Mouse (Mus musculus): ENCODE measurements at regions not wholly inside any gene's neighbourhood (a gene's known extent, or its start where the extent isn't known, plus 50 kb on each side); places are given as distances from the start of the nearest gene placed in this dataset.

DNA sequence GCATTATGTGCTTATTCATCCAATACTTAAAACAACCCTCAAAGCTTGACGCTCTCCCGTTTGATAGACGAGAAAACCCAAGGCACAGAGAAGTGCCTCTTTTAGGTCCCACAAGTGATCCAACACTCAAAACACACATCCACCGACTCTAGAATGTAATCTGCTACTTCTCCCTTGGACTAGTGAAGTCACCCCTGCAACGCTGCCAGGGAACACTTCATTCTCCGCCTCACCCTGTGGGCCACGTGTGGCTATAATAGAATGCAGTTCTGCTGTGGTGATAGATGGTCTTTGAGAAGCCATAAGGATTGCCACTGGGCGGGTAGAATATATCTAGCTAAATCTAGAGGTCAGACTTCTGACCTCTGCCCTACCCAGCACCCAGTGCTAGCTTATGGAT, 57.0 kb upstream of the Kdm7a start:
- H3K4me3 ChIP-seq (ENCODE audit: insufficient read depth in 1 of 2, low read depth in 1 of 2, low read length in 2 of 2, poor library complexity in 1 of 2, severe bottlenecking in 1 of 2) = no peak overlapping the region
- H3K9ac ChIP-seq (ENCODE audit: insufficient read depth, low read depth, low read length, poor library complexity, severe bottlenecking) = no peak overlapping the region
- no peaks in the 10 kb centered on the region for H3K36me3 ChIP-seq (ENCODE audit: control insufficient read depth, insufficient read depth, low read length, poor library complexity, severe bottlenecking)
- no peaks in the 10 kb centered on the region for H3K9me3 ChIP-seq (ENCODE audit: control insufficient read depth, insufficient read depth, low read depth, low read length)
- TF ChIP-seq ZNF384 (IDR thresholded peaks at IDR 0.05; ENCODE audit: low read depth, low read length) (no peak), MAFK (IDR thresholded peaks at IDR 0.05; ENCODE audit: insufficient read depth, low read depth, low read length) (no peak), ZC3H11A (IDR thresholded peaks at IDR 0.05; ENCODE audit: borderline replicate concordance, low read depth, low read length) (no peak), CHD2 (IDR thresholded peaks at IDR 0.05; ENCODE audit: low read depth, low read length) (no peak), HCFC1 (IDR thresholded peaks at IDR 0.05; ENCODE audit: borderline replicate concordance, insufficient read depth, low read length) (no peak)
- in situ Hi-C loops (cut with MboI; ENCODE audit: low sequenced_read_pairs in 2 of 2, unreplicated experiment in 2 of 2) = no loop called here
- H3K4me1 ChIP-seq (ENCODE audit: control insufficient read depth in 2 of 2, insufficient read depth in 2 of 2, low read length in 2 of 2, poor library complexity in 1 of 2) = peaks cover 8 to 22% of the 10 kb centered on the region in 2 experiments; a peak in 3 of 4 replicates
- no peak overlapping the region for H3K27ac ChIP-seq (ENCODE audit: insufficient read depth, low read depth, low read length, poor library complexity, severe bottlenecking)
- no peak for DNase-seq (ENCODE audit: low read depth, low spot score)

DNA sequence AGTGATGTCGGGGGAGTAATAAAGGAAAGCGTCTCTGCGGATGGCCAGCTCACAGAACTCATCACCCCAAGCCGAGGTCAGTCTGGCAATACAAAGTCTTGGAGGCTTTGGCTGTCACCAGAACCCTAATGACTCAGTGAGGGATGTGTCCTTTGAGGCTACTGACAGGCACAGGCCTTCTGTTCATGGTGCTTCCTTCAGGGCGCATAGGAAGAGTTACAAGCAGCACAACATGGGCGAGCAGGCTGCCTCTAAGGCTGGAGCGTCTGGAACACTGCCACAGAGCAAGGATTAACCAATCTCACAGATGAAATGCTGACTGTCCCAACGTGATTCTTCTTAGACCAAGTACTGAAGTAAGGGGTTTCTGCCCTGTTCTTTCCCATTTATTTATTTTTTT, 55.4 kb upstream of the Kdm7a start:
- in situ Hi-C loops (cut with MboI; ENCODE audit: low sequenced_read_pairs in 2 of 2, unreplicated experiment in 2 of 2) = no loop called here
- Histone ChIP-seq H3K4me1 (ENCODE audit: control insufficient read depth in 2 of 2, insufficient read depth in 2 of 2, low read length in 2 of 2, poor library complexity in 1 of 2) (peaks cover 8 to 23% of the 10 kb centered on the region in 2 experiments; a peak in 3 of 4 replicates), H3K9me3 (ENCODE audit: control insufficient read depth, insufficient read depth, low read depth, low read length) (no peaks in the 10 kb centered on the region), H3K4me3 (ENCODE audit: insufficient read depth in 1 of 2, low read depth in 1 of 2, low read length in 2 of 2, poor library complexity in 1 of 2, severe bottlenecking in 1 of 2) (no peak overlapping the region), H3K36me3 (ENCODE audit: control insufficient read depth, insufficient read depth, low read length, poor library complexity, severe bottlenecking) (no peaks in the 10 kb centered on the region), H3K27ac (ENCODE audit: insufficient read depth, low read depth, low read length, poor library complexity, severe bottlenecking) (no peak overlapping the region), H3K9ac (ENCODE audit: insufficient read depth, low read depth, low read length, poor library complexity, severe bottlenecking) (no peak overlapping the region)
- DNase-seq (ENCODE audit: low read depth, low spot score) = no peak
- TF ChIP-seq CHD2 (IDR thresholded peaks at IDR 0.05; ENCODE audit: low read depth, low read length) (no peak), MAFK (IDR thresholded peaks at IDR 0.05; ENCODE audit: insufficient read depth, low read depth, low read length) (no peak), ZNF384 (IDR thresholded peaks at IDR 0.05; ENCODE audit: low read depth, low read length) (no peak), ZC3H11A (IDR thresholded peaks at IDR 0.05; ENCODE audit: borderline replicate concordance, low read depth, low read length) (no peak), HCFC1 (IDR thresholded peaks at IDR 0.05; ENCODE audit: borderline replicate concordance, insufficient read depth, low read length) (no peak)

DNA sequence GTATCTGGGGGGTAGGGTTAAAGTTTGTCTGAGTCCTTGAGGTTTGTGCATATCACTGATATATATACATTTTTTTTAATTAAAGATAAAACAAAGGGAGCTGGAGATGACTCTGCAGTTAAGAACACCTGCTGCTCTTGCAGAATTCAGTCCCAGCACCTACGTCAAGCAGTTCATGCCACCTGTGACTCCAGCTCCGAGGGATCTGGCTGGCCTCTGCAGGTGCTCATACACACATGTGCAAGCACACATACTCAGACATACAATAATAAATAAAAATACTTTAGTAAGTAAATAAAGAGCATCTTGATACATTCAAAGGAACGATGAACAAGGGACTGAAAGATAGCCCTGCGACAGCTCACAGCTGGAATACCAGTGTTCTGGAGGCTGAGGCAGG, 53.9 kb upstream of the Kdm7a start:
- no peak for TF ChIP-seq CHD2 (IDR thresholded peaks at IDR 0.05; ENCODE audit: low read depth, low read length)
- no peak for TF ChIP-seq ZC3H11A (IDR thresholded peaks at IDR 0.05; ENCODE audit: borderline replicate concordance, low read depth, low read length)
- TF ChIP-seq HCFC1 (IDR thresholded peaks at IDR 0.05; ENCODE audit: borderline replicate concordance, insufficient read depth, low read length) = no peak
- no peak for TF ChIP-seq MAFK (IDR thresholded peaks at IDR 0.05; ENCODE audit: insufficient read depth, low read depth, low read length)
- no peak for TF ChIP-seq ZNF384 (IDR thresholded peaks at IDR 0.05; ENCODE audit: low read depth, low read length)
- Histone ChIP-seq H3K9ac (ENCODE audit: insufficient read depth, low read depth, low read length, poor library complexity, severe bottlenecking) (no peak overlapping the region), H3K9me3 (ENCODE audit: control insufficient read depth, insufficient read depth, low read depth, low read length) (no peaks in the 10 kb centered on the region), H3K4me1 (ENCODE audit: control insufficient read depth in 2 of 2, insufficient read depth in 2 of 2, low read length in 2 of 2, poor library complexity in 1 of 2) (peaks cover 8 to 26% of the 10 kb centered on the region in 2 experiments; a peak in 3 of 4 replicates), H3K36me3 (ENCODE audit: control insufficient read depth, insufficient read depth, low read length, poor library complexity, severe bottlenecking) (no peaks in the 10 kb centered on the region), H3K4me3 (ENCODE audit: insufficient read depth in 1 of 2, low read depth in 1 of 2, low read length in 2 of 2, poor library complexity in 1 of 2, severe bottlenecking in 1 of 2) (no peak overlapping the region), H3K27ac (ENCODE audit: insufficient read depth, low read depth, low read length, poor library complexity, severe bottlenecking) (no peak overlapping the region)
- no peak for DNase-seq (ENCODE audit: low read depth, low spot score)
- in situ Hi-C loops (cut with MboI; ENCODE audit: low sequenced_read_pairs in 2 of 2, unreplicated experiment in 2 of 2) = no loop called here

DNA sequence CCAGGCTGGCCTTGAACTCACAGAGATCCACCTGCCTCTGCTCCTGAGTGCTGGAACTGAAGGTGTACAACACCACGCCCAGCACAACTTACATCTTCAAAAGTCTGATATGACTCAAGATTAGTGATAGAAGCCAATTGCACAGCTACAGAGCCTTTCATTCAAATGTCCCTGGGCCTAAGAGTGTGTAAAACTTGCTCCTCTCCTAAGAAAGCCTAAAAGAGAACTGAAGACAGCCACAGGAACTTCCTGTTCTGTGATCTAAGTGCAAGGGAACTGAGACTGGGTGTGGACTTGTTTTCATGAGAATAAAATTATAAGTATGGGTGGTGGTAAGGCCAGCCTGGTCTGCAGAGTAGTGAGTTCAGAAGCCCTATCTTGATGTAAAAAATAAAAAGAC, 52.5 kb upstream of the Kdm7a start:
- H3K4me3 ChIP-seq (ENCODE audit: insufficient read depth in 1 of 2, low read depth in 1 of 2, low read length in 2 of 2, poor library complexity in 1 of 2, severe bottlenecking in 1 of 2) = no peak overlapping the region
- DNase-seq (ENCODE audit: low read depth, low spot score) = no peak
- TF ChIP-seq ZC3H11A (IDR thresholded peaks at IDR 0.05; ENCODE audit: borderline replicate concordance, low read depth, low read length) (no peak), CHD2 (IDR thresholded peaks at IDR 0.05; ENCODE audit: low read depth, low read length) (no peak), MAFK (IDR thresholded peaks at IDR 0.05; ENCODE audit: insufficient read depth, low read depth, low read length) (no peak), HCFC1 (IDR thresholded peaks at IDR 0.05; ENCODE audit: borderline replicate concordance, insufficient read depth, low read length) (no peak), ZNF384 (IDR thresholded peaks at IDR 0.05; ENCODE audit: low read depth, low read length) (no peak)
- no peak overlapping the region for H3K27ac ChIP-seq (ENCODE audit: insufficient read depth, low read depth, low read length, poor library complexity, severe bottlenecking)
- peaks cover 5 to 14% of the 10 kb centered on the region in 2 experiments; a peak in 3 of 4 replicates for H3K4me1 ChIP-seq (ENCODE audit: control insufficient read depth in 2 of 2, insufficient read depth in 2 of 2, low read length in 2 of 2, poor library complexity in 1 of 2)
- H3K9me3 ChIP-seq (ENCODE audit: control insufficient read depth, insufficient read depth, low read depth, low read length) = no peaks in the 10 kb centered on the region
- no peak overlapping the region for H3K9ac ChIP-seq (ENCODE audit: insufficient read depth, low read depth, low read length, poor library complexity, severe bottlenecking)
- H3K36me3 ChIP-seq (ENCODE audit: control insufficient read depth, insufficient read depth, low read length, poor library complexity, severe bottlenecking) = no peaks in the 10 kb centered on the region
- in situ Hi-C loops (cut with MboI; ENCODE audit: low sequenced_read_pairs in 2 of 2, unreplicated experiment in 2 of 2) = no loop called here

DNA sequence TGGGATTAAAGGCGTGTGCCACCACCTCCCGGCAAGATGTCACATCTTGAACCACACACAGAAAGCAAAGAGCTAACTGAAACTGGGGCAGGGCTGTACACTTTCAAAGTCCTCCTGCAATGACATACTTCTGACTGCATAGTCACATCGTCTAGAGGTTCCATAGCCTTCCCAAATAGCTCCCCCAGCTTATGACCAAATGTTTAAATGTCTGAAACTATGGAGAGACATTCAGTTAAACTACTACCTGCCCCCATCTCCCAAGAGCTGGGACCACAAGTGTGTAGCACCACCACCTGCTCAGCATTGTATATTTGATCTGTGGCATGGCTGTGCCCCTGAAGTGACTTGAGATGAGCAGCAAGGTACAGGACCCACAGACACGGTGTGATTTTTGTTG, 52.1 kb upstream of the Kdm7a start:
- H3K9ac ChIP-seq (ENCODE audit: insufficient read depth, low read depth, low read length, poor library complexity, severe bottlenecking) = no peak overlapping the region
- H3K4me1 ChIP-seq (ENCODE audit: control insufficient read depth in 2 of 2, insufficient read depth in 2 of 2, low read length in 2 of 2, poor library complexity in 1 of 2) = peaks cover 3 to 10% of the 10 kb centered on the region in 2 experiments; a peak in 2 of 4 replicates
- H3K27ac ChIP-seq (ENCODE audit: insufficient read depth, low read depth, low read length, poor library complexity, severe bottlenecking) = no peak overlapping the region
- no peaks in the 10 kb centered on the region for H3K9me3 ChIP-seq (ENCODE audit: control insufficient read depth, insufficient read depth, low read depth, low read length)
- no peak for DNase-seq (ENCODE audit: low read depth, low spot score)
- no peak for TF ChIP-seq ZNF384 (IDR thresholded peaks at IDR 0.05; ENCODE audit: low read depth, low read length)
- in situ Hi-C loops (cut with MboI; ENCODE audit: low sequenced_read_pairs in 2 of 2, unreplicated experiment in 2 of 2) = no loop called here
- H3K36me3 ChIP-seq (ENCODE audit: control insufficient read depth, insufficient read depth, low read length, poor library complexity, severe bottlenecking) = no peaks in the 10 kb centered on the region
- H3K4me3 ChIP-seq (ENCODE audit: insufficient read depth in 1 of 2, low read depth in 1 of 2, low read length in 2 of 2, poor library complexity in 1 of 2, severe bottlenecking in 1 of 2) = no peak overlapping the region

Measured in ES-E14 (cell line).